Mouse (Mus musculus): ENCODE data around the gene Tnfrsf11a.
A peak's percentile ranks its signal among the peaks of the same experiment; 100 is the strongest.

The Tnfrsf11a gene

DNA sequence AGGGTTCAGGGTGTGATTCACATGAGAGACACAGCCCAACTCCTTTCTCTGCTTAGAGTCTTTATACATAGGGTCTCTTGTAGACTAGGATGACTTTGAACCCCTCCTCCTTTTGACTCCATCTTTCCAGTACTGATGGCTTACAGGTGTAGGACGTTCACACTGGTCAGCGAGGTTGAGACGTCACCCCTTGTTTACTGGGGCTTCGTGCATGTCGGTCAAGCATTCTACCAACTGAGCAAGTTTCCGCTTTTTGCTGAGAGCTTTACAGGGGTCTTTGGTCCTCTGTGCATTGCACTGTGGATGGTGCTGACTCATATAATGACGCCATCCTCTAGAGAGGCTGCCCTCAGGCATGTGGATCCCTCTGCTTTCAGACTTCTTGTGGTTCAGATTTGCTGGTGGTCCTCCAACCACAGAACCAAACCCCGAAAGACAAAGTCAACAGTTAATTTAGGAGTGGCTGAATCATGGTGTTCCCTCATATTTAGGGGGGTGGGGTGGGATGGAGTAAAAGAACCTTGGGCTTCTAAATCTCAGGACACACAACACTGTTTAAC, 47.3 kb downstream of the Tnfrsf11a start:
- peak; percentile 71 for DNase-seq (ENCODE audit: low read depth, low spot score)

DNA sequence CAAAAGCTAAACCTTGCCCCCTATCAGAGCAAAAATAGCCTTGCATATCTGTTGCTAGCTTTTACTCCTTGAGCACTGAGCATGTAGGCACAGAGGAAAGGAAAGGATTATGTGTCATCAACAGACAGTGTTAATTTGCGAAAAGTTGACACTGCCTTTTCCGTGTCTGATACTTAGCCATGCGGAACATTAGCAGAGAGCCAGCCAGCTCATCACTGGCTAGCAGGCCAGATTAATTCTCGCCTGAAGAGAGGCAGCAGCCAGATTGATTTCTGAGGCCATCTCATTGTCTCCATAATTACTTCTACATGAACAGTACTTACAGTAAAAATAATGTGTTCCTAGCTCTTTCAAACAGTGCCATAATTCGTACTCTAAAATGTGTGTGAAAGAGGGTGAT, 48.7 kb downstream of the Tnfrsf11a start:
- no peak for DNase-seq (ENCODE audit: low read depth, low spot score)

DNA sequence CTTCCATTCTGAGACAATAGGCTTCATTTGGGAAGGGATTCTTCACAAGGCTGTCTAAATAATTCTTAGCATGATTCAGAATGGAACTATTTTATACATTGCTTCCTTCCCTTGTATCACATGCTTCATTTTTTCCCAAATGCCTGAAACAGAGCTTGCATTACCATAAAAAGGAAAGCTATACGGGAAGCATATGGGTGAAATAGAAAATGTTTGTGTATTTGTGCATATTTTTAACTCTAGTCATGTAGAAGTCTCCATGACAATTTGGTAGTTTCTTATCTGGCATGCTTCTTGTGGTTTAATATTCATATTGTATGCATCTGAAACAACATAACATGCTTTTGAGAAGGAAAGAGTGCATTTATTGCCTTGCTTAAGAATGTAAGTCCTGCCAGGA, 52.3 kb downstream of the Tnfrsf11a start:
- peak; percentile 62 for DNase-seq (ENCODE audit: low read depth, low spot score)

- no peak for DNase-seq (ENCODE audit: low read depth, low spot score)
These were observed 62.4 kb downstream of the Tnfrsf11a start for GRCm38 (mm10) chr1:105842950-105843349.

DNA sequence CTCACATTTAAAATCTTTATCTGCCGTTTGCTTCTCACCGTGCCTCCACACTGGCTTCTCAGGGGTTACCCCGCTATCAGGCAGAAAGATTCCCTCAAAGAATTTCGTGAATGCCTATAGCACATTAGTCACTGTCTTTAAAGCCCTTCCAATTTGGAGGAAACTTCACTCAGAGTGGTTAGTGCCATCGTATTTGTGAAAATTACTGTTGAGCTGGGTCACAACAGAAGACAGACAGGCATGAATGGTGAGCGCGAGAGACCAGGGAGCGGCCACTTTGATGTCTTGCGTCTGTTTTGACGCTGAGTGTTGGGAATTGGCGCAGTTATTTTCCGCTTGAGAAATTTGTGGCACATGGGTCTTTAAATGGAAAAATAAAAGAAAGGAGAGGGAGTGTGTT, 62.9 kb downstream of the Tnfrsf11a start:
- no peak for DNase-seq (ENCODE audit: low read depth, low spot score)

- DNase-seq (ENCODE audit: low read depth, low spot score) = no peak
These were observed 63.3 kb downstream of the Tnfrsf11a start for GRCm38 (mm10) chr1:105843856-105844255.

DNA sequence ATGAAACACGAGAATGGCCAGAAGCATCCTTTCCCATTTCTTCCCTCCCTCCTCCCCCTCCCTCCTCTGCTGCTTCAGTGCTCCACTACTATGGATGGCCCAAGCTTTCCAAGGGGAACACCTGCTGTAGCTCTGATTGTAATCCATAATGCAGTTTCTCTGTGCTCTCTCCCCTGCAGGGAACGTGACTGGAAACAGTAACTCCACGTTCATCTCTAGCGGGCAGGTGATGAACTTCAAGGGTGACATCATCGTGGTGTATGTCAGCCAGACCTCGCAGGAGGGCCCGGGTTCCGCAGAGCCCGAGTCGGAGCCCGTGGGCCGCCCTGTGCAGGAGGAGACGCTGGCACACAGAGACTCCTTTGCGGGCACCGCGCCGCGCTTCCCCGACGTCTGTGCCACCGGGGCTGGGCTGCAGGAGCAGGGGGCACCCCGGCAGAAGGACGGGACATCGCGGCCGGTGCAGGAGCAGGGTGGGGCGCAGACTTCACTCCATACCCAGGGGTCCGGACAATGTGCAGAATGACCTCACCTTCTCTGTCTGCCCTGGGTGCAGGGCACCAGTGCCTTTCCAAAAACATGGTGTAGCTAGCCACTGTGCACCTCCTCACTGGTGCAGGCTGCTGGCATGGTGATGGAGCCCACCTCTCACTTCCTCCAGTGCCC, 64.0 kb downstream of the Tnfrsf11a start:
- DNase-seq (ENCODE audit: low read depth, low spot score) = no peak

DNA sequence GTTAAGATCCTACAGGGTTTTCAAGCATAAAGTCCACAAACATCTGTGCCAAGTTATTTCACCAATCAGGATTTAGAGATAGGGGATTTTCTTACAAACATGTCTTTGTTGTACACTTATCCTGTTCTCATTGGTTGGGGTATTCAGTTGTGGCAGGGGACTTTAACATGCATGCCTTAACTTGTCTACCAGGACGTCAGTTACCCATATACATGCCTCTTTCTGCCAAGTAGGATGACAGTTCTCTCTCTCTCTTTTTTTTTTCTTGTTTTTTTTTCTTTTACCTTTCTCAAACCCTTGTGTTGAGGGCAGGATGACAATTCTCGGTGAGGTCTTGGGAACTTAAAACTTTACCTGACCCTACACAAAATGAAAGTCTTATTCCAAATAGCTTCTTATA, 65.9 kb downstream of the Tnfrsf11a start:
- no peak for DNase-seq (ENCODE audit: low read depth, low spot score)

- DNase-seq (ENCODE audit: low read depth, low spot score) = no peak
These were observed 68.3 kb downstream of the Tnfrsf11a start for GRCm38 (mm10) chr1:105848806-105849205.

DNA sequence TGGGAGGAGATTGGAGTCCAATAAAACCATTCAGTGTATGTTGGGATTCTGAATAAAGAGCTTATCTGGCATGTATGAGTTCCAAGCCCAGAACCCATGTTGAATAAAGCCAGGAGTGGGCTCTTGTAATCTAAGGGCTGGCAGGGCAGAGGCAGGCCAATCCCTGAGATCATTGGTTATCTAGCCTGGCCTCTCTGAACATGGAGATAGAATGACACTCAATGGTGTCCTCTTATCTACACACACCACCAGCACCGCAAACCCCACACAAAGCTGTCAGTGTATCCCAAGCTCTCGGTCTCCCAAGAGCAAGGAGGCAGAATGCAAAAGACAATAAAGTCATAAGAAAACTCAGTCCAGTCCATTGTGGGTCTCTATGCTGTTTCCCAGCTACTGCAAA, 70.8 kb downstream of the Tnfrsf11a start:
- DNase-seq (ENCODE audit: low read depth, low spot score) = no peak

DNA sequence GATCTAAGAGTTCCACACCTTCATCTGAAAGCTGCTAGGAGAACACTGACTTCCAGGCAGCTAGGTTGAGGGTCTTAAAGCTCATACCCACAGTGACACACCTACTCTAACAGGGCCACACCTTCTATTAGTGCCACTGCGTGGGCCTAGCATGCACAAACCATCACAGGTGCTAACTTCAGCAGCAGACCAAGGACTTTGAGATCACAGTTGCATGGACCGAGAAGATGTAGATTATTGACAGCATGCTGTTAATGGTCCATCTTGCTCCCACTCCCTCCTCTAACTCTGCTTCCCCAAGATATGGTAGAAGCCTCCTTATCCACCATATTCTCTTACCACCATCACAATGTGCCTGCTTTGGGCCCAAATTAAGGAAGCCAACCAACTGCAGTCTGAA, 79.2 kb downstream of the Tnfrsf11a start:
- DNase-seq (ENCODE audit: low read depth, low spot score) = no peak

DNA sequence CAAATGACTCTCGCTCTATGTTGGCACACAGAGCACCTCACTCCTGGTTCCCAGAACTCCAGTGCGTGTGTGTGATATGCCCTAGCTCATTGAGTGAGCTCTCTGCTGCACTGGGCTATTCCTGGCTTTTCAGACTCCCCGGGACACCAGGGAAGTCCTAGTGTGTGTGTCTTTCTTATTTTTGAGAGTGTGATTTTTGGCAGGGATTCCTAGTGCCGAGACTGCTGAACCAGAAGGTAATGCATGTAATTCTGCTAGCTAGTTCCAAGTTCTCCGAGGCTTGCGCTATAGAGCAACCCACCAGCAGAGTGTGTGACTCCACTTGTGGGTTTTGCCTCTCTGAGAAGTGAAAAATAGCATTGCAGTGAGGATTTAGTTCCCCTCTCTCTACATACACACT, 96.1 kb downstream of the Tnfrsf11a start:
- no peak for DNase-seq (ENCODE audit: low read depth, low spot score)

- no peak for DNase-seq (ENCODE audit: low read depth, low spot score)
These were observed 97.3 kb downstream of the Tnfrsf11a start for GRCm38 (mm10) chr1:105877808-105878207.

- DNase-seq (ENCODE audit: low read depth, low spot score) = no peak
These were observed 97.9 kb downstream of the Tnfrsf11a start for GRCm38 (mm10) chr1:105878416-105878815.

- no peak for DNase-seq (ENCODE audit: low read depth, low spot score)
These were observed 100.2 kb downstream of the Tnfrsf11a start for GRCm38 (mm10) chr1:105880555-105881304.

DNA sequence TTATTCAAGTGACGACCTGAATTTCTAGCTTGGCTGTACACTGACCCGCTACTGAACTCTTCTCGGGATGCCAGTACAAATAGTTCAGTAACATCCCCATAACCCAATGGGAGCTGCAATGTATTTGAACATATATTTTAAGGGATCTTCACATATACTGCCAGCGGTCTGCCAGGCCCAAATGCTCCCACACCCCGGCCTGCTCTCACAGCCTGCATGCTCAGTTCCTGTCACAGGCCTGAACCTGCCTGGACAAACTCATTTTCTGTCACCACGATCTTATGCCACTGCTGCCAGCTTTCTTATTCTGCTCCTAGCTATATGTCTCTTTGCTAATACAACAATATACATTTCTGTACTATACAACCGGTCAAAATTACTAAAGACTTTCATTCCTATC, 100.9 kb downstream of the Tnfrsf11a start:
- DNase-seq (ENCODE audit: low read depth, low spot score) = no peak

GRCm38 (mm10) chr1:105883498-105883897, 103.0 kb downstream of the Tnfrsf11a start:
- no peak for DNase-seq (ENCODE audit: low read depth, low spot score)

DNA sequence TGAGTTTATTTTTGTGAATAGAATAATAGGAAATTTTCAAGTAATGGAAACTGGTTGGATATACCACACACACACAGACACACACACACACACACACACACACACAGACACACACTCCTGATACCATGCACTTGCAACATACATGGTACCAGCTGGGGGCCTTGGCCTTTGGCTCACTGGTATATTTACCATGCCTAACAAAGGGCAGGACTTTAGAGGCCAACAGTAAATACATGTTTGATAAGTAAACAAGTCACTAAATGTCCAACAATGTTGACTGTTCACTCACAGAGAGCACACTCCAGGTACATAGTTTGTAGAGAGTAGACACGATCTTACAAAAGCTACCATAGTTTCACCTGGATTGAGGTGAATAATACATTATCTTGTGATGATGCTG, 104.6 kb downstream of the Tnfrsf11a start:
- DNase-seq (ENCODE audit: low read depth, low spot score) = no peak

- DNase-seq (ENCODE audit: low read depth, low spot score) = no peak
These were observed 105.1 kb downstream of the Tnfrsf11a start for GRCm38 (mm10) chr1:105885575-105885974.

DNA sequence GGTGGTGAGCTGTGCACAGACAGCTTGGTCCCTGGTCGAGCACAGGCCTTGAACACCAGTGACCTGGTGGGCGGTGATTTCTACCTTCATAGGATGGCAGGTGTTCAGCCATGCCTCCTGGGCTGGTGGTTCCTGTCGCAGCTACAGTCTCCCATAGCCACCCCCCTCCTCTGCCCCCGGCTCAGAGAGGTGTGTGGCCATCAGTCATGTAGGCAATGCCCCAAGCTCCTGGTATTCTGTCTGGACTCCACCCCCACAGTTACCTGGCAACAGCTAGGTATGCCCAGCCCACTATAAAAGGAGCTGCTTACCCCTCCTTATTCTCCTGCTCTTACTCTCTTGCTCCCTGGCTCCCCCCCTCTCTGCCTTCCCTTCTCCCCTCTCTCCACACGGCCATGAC, 105.8 kb downstream of the Tnfrsf11a start:
- no peak for DNase-seq (ENCODE audit: low read depth, low spot score)

DNA sequence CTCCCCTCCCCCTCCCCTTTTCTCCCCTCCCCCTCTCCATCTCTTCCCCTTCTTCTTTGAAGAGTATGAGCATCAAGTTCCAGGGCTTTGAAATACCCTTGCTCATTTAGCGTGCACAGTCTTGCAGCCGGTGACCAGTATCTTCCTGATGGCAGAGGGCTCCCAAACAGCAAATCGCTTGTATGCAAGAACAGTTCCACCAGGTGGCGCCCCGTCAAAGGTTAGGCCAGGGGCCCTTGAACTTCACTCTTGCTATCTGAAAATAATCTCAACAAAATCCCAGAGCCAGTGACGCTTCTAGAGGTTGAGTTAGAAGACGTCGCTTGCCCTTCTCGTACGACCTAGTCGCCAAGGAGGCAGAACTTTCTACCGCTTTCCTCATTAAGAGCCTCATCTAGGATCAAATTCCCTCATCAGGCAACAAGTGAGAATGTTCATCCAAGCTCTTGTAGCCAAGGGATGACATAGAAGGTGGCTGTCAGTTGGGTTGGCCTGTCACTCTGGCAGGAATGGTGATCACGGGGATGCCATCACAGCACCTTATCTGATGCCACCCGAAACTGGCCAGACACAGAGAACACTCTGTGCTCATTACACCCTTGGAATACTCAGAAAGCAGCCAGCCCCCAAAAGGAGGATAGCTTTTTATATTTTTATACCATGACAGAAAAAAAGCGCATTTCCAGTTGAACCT, 110.7 kb downstream of the Tnfrsf11a start:
- DNase-seq (ENCODE audit: low read depth, low spot score) = peak; percentile 94

- DNase-seq (ENCODE audit: low read depth, low spot score) = no peak
These were observed 114.5 kb downstream of the Tnfrsf11a start for GRCm38 (mm10) chr1:105895019-105895418.
